Mouse (Mus musculus): ENCODE results near the gene Gm5615. TPM values are rescaled to one million over a fixed set of nuclear protein-coding genes. Genes with fewer than 3 reads are reported as not detected.

The Gm5615 gene
- total RNA-seq (2014; rRNA removed) (not detected in 2 replicates), polyA plus RNA-seq (2012; rRNA removed) (not detected in 2 replicates)

- Histone ChIP-seq H3K27ac (replicated peaks; ENCODE audit: insufficient read depth, low read depth, low read length) (no peak within 1 kb of the TSS), H3K79me2 (ENCODE audit: control insufficient read depth, insufficient read depth, low read length) (no peaks in the 10 kb centered on the region), H3K36me3 (ENCODE audit: control insufficient read depth, insufficient read depth, low read length) (no peaks in the 10 kb centered on the region), H3K27me3 (ENCODE audit: control insufficient read depth, insufficient read depth, low read length) (no peaks in the 10 kb centered on the region), H3K4me3 (ENCODE audit: insufficient read depth, low read depth, low read length) (no peak within 1 kb of the TSS), H3K9ac (ENCODE audit: low read depth, low read length) (no peak within 1 kb of the TSS), H3K4me1 (ENCODE audit: control insufficient read depth, insufficient read depth, low read length) (no peaks in the 10 kb centered on the region)
- 88% methylated on average over 2 of the region's 2 CpGs for WGBS
- no peak for DNase-seq (ENCODE audit: extremely low read depth, low read depth, low spot score)
- no peak for TF ChIP-seq CTCF (IDR thresholded peaks at IDR 0.05; ENCODE audit: low read depth, low read length)
- TF ChIP-seq POLR2A (IDR thresholded peaks at IDR 0.05; ENCODE audit: extremely low read depth, insufficient read depth, low read length) = no peak
These were observed at the start of gene Gm5615 for GRCm38 (mm10) chr9:36541863-36542262. Gene Gm5615 (minus strand): TSS chr9:36541963.

- 39% methylated on average over 1 of the region's 1 CpGs for WGBS
These were observed 40.8 kb upstream of the Gm5615 start, which contains the start of gene Gm17689 for GRCm38 (mm10) chr9:36582535-36582934. Gene Gm17689 (minus strand): TSS chr9:36582635.

GRCm38 (mm10) chr9:36504211-36504610 is 37.6 kb downstream of the Gm5615 start:
- H3K36me3 ChIP-seq (ENCODE audit: control insufficient read depth, insufficient read depth, low read length) = no peaks in the 10 kb centered on the region
- TF ChIP-seq POLR2A (IDR thresholded peaks at IDR 0.05; ENCODE audit: extremely low read depth, insufficient read depth, low read length) (no peak), CTCF (IDR thresholded peaks at IDR 0.05; ENCODE audit: low read depth, low read length) (no peak)
- H3K27ac ChIP-seq (replicated peaks; ENCODE audit: insufficient read depth, low read depth, low read length) = no peak overlapping the region
- H3K9ac ChIP-seq (ENCODE audit: low read depth, low read length) = no peak overlapping the region
- DNase-seq (ENCODE audit: extremely low read depth, low read depth, low spot score) = no peak
- 76% methylated on average over 5 of the region's 5 CpGs for WGBS
- no peak overlapping the region for H3K4me3 ChIP-seq (ENCODE audit: insufficient read depth, low read depth, low read length)
- no peaks in the 10 kb centered on the region for H3K27me3 ChIP-seq (ENCODE audit: control insufficient read depth, insufficient read depth, low read length)
- no peaks in the 10 kb centered on the region for H3K4me1 ChIP-seq (ENCODE audit: control insufficient read depth, insufficient read depth, low read length)
- no peaks in the 10 kb centered on the region for H3K79me2 ChIP-seq (ENCODE audit: control insufficient read depth, insufficient read depth, low read length)

More at GRCm38 (mm10) chr9:36582535-36582934, 40.8 kb upstream of the Gm5615 start, which contains the start of gene Gm17689:
- TF ChIP-seq CTCF (IDR thresholded peaks at IDR 0.05; ENCODE audit: low read depth, low read length) (no peak), POLR2A (IDR thresholded peaks at IDR 0.05; ENCODE audit: extremely low read depth, insufficient read depth, low read length) (no peak)
- H3K4me1 ChIP-seq (ENCODE audit: control insufficient read depth, insufficient read depth, low read length) = no peaks in the 10 kb centered on the region
- H3K27ac ChIP-seq (replicated peaks; ENCODE audit: insufficient read depth, low read depth, low read length) = no peak within 1 kb of the TSS
- H3K27me3 ChIP-seq (ENCODE audit: control insufficient read depth, insufficient read depth, low read length) = no peaks in the 10 kb centered on the region
- no peak within 1 kb of the TSS for H3K4me3 ChIP-seq (ENCODE audit: insufficient read depth, low read depth, low read length)
- H3K79me2 ChIP-seq (ENCODE audit: control insufficient read depth, insufficient read depth, low read length) = no peaks in the 10 kb centered on the region
- no peaks in the 10 kb centered on the region for H3K36me3 ChIP-seq (ENCODE audit: control insufficient read depth, insufficient read depth, low read length)
- H3K9ac ChIP-seq (ENCODE audit: low read depth, low read length) = no peak within 1 kb of the TSS
- DNase-seq (ENCODE audit: extremely low read depth, low read depth, low spot score) = no peak

- no peaks in the 10 kb centered on the region for H3K79me2 ChIP-seq (ENCODE audit: control insufficient read depth, insufficient read depth, low read length)
- no peak overlapping the region for H3K27ac ChIP-seq (replicated peaks; ENCODE audit: insufficient read depth, low read depth, low read length)
- H3K36me3 ChIP-seq (ENCODE audit: control insufficient read depth, insufficient read depth, low read length) = no peaks in the 10 kb centered on the region
- 52% methylated on average over 1 of the region's 1 CpGs for WGBS
- H3K27me3 ChIP-seq (ENCODE audit: control insufficient read depth, insufficient read depth, low read length) = no peaks in the 10 kb centered on the region
- TF ChIP-seq POLR2A (IDR thresholded peaks at IDR 0.05; ENCODE audit: extremely low read depth, insufficient read depth, low read length) = no peak
- TF ChIP-seq CTCF (IDR thresholded peaks at IDR 0.05; ENCODE audit: low read depth, low read length) = no peak
- no peak for DNase-seq (ENCODE audit: extremely low read depth, low read depth, low spot score)
- no peak overlapping the region for H3K4me3 ChIP-seq (ENCODE audit: insufficient read depth, low read depth, low read length)
- H3K9ac ChIP-seq (ENCODE audit: low read depth, low read length) = no peak overlapping the region
- H3K4me1 ChIP-seq (ENCODE audit: control insufficient read depth, insufficient read depth, low read length) = no peaks in the 10 kb centered on the region
These were observed 45.9 kb downstream of the Gm5615 start for GRCm38 (mm10) chr9:36495824-36496223.

- H3K36me3 ChIP-seq (ENCODE audit: control insufficient read depth, insufficient read depth, low read length) = no peaks in the 10 kb centered on the region
- no peaks in the 10 kb centered on the region for H3K79me2 ChIP-seq (ENCODE audit: control insufficient read depth, insufficient read depth, low read length)
- H3K4me1 ChIP-seq (ENCODE audit: control insufficient read depth, insufficient read depth, low read length) = no peaks in the 10 kb centered on the region
- no peak for DNase-seq (ENCODE audit: extremely low read depth, low read depth, low spot score)
- TF ChIP-seq CTCF (IDR thresholded peaks at IDR 0.05; ENCODE audit: low read depth, low read length) (no peak), POLR2A (IDR thresholded peaks at IDR 0.05; ENCODE audit: extremely low read depth, insufficient read depth, low read length) (no peak)
- H3K4me3 ChIP-seq (ENCODE audit: insufficient read depth, low read depth, low read length) = no peak overlapping the region
- no peak overlapping the region for H3K9ac ChIP-seq (ENCODE audit: low read depth, low read length)
- H3K27ac ChIP-seq (replicated peaks; ENCODE audit: insufficient read depth, low read depth, low read length) = no peak overlapping the region
- no peaks in the 10 kb centered on the region for H3K27me3 ChIP-seq (ENCODE audit: control insufficient read depth, insufficient read depth, low read length)
- WGBS = 91% methylated on average over 4 of the region's 4 CpGs
These were observed 47.1 kb downstream of the Gm5615 start for GRCm38 (mm10) chr9:36494501-36495220.

Other genes starting within 250 kb of the Gm5615 start
- not detected in 2 replicates for gene Gm7257, start 110.1 kb downstream of the Gm5615 start, total RNA-seq (2014; rRNA removed)
- gene Gm7257, start 110.1 kb downstream of the Gm5615 start, polyA plus RNA-seq (2012; rRNA removed) = not detected in 2 replicates
- not detected in 2 replicates for gene Gm9513, start 66.3 kb downstream of the Gm5615 start, total RNA-seq (2014; rRNA removed)
- not detected in 2 replicates for gene Gm9513, start 66.3 kb downstream of the Gm5615 start, polyA plus RNA-seq (2012; rRNA removed)
- gene Gm17689, start 40.7 kb upstream of the Gm5615 start, total RNA-seq (2014; rRNA removed) = not detected in 2 replicates
- gene Gm17689, start 40.7 kb upstream of the Gm5615 start, polyA plus RNA-seq (2012; rRNA removed) = not detected in 2 replicates
- gene A630095E13Rik, start 101.4 kb upstream of the Gm5615 start, total RNA-seq (2014; rRNA removed) = not detected in 2 replicates
- gene A630095E13Rik, start 101.4 kb upstream of the Gm5615 start, polyA plus RNA-seq (2012; rRNA removed) = not detected in 2 replicates
- gene Acrv1, start 151.3 kb upstream of the Gm5615 start, total RNA-seq (2014; rRNA removed) = not detected in 2 replicates
- gene Acrv1, start 151.3 kb upstream of the Gm5615 start, polyA plus RNA-seq (2012; rRNA removed) = not detected in 2 replicates
- 0.55 and 1.4 TPM in 2 replicates for gene Chek1, start 185.1 kb upstream of the Gm5615 start, total RNA-seq (2014; rRNA removed)
- 0.11 and 0.16 TPM in 2 replicates for gene Chek1, start 185.1 kb upstream of the Gm5615 start, polyA plus RNA-seq (2012; rRNA removed)
- gene Stt3a, start 225.7 kb upstream of the Gm5615 start, total RNA-seq (2014; rRNA removed) = 135 and 198 TPM in 2 replicates
- gene Stt3a, start 225.7 kb upstream of the Gm5615 start, polyA plus RNA-seq (2012; rRNA removed) = 129 and 135 TPM in 2 replicates

Measured in liver, adult 2 months (tissue).